8 mouse cellular contexts compared by ENCODE assay signal in the genomic region with DNA sequence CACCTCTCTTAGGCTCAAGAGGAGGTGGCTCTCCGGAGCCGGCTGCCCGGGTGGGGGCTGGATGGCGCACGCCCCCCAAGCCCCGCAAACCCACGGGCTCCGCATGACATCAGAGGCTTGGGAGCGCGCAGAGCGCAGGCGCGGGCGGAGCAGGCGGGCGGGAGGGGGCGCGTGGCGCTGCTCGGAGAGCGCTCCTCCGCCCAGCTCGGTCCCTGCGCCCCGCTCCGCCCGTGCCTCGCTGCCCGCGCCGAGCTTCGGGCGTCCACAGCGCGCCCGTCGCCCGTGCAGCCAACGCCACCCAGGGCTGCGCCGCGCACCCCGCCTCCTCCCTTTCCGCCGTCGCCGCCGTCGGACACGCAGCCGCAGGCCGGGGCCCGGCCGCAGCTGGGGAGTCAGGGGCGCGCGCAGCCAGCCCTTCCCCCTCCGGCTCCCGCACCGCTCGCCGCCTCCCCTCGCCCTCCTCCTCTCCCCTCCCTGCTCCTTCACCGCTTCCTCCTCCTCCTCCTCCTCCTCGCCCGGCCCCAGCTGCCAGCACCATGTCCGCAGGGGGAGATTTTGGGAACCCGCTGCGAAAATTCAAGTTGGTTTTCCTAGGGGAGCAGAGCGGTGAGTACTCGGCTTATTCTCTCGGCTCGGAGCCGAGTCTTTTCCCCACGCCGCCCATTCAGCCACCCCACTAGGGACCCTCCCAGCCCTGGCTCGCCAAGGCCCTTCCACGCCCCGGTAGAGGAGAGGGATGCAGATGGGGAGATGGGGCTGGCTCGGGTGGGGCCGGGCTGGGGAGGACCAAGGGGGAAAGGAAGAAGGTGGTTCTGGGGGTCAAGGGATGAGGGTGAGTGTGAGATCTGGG. TPM values are rescaled to one million over a fixed set of nuclear protein-coding genes. Genes with fewer than 3 reads are reported as not detected.
DNase-seq lines count a peak whose midpoint lies in the region; ATAC-seq lines count a peak whose summit lies in the region.

A gene (plus strand): TSS at position 167 of the 850 bp plus-strand sequence.

- H3K36me3 ChIP-seq in embryonic facial prominence, embryonic 12.5 days: no peaks in the 10 kb centered on the region
- no peaks in the 10 kb centered on the region for H3K36me3 ChIP-seq in heart, embryonic 16.5 days (ENCODE audit: control insufficient read depth, insufficient read depth)
- no peaks in the 10 kb centered on the region for H3K36me3 ChIP-seq in lung, embryonic 16.5 days (ENCODE audit: control insufficient read depth, insufficient read depth, low read length)

- H3K27me3 ChIP-seq in embryonic facial prominence, embryonic 12.5 days: peaks cover 47% of the 10 kb centered on the region
- H3K27me3 ChIP-seq in heart, embryonic 16.5 days (ENCODE audit: control insufficient read depth, insufficient read depth, low read length): peaks cover 43% of the 10 kb centered on the region
- H3K27me3 ChIP-seq in lung, embryonic 16.5 days (ENCODE audit: control insufficient read depth, insufficient read depth, low read depth, low read length): peaks cover 43% of the 10 kb centered on the region

- WGBS in embryonic facial prominence, embryonic 12.5 days: under 1% methylated on average over 47 of the region's 81 CpGs
- WGBS in heart, embryonic 16.5 days: under 1% methylated on average over 74 of the region's 81 CpGs
- under 1% methylated on average over 63 of the region's 81 CpGs for WGBS in lung, embryonic 16.5 days

- H3K9me3 ChIP-seq in embryonic facial prominence, embryonic 12.5 days: no peaks in the 10 kb centered on the region
- H3K9me3 ChIP-seq in heart, embryonic 16.5 days (replicated peaks; ENCODE audit: control insufficient read depth, low read length): no peaks in the 10 kb centered on the region
- no peaks in the 10 kb centered on the region for H3K9me3 ChIP-seq in lung, embryonic 16.5 days (ENCODE audit: control insufficient read depth, low read length)

- H3K9ac ChIP-seq in embryonic facial prominence, embryonic 12.5 days: peak within 1 kb of the TSS; percentile 62
- peak within 1 kb of the TSS; percentile 76 for H3K9ac ChIP-seq in heart, embryonic 16.5 days (ENCODE audit: low read length)
- H3K9ac ChIP-seq in lung, embryonic 16.5 days (ENCODE audit: low read length): peak within 1 kb of the TSS; percentile 75

- peak within 1 kb of the TSS; percentile 94 for H3K4me2 ChIP-seq in embryonic facial prominence, embryonic 12.5 days (replicated peaks)
- peak within 1 kb of the TSS; percentile 92 for H3K4me2 ChIP-seq in heart, embryonic 16.5 days (ENCODE audit: low read depth, low read length)
- peak within 1 kb of the TSS; percentile 98 for H3K4me2 ChIP-seq in lung, embryonic 16.5 days (ENCODE audit: low read depth, low read length)

- H3K27ac ChIP-seq in embryonic facial prominence, embryonic 12.5 days: peak within 1 kb of the TSS; percentile 57
- H3K27ac ChIP-seq in heart, embryonic 16.5 days (ENCODE audit: low read length): no peak within 1 kb of the TSS
- H3K27ac ChIP-seq in lung, embryonic 16.5 days (ENCODE audit: low read length): no peak within 1 kb of the TSS

- H3K4me1 ChIP-seq in embryonic facial prominence, embryonic 12.5 days: peaks cover 18% of the 10 kb centered on the region
- peaks cover 16% of the 10 kb centered on the region for H3K4me1 ChIP-seq in heart, embryonic 16.5 days (ENCODE audit: control insufficient read depth, insufficient read depth, low read length)
- H3K4me1 ChIP-seq in lung, embryonic 16.5 days (replicated peaks; ENCODE audit: control insufficient read depth, insufficient read depth, low read length): peaks cover 20% of the 10 kb centered on the region

- H3K4me3 ChIP-seq in embryonic facial prominence, embryonic 12.5 days: peak within 1 kb of the TSS; percentile 72
- peak within 1 kb of the TSS; percentile 72 for H3K4me3 ChIP-seq in heart, embryonic 16.5 days (ENCODE audit: low read length)
- H3K4me3 ChIP-seq in lung, embryonic 16.5 days (ENCODE audit: low read length): peak within 1 kb of the TSS; percentile 69

- peak; percentile 29 for ATAC-seq in CD4-positive, CD25-positive, alpha-beta regulatory T cell, adult 4 months
- peak; percentile 49 for ATAC-seq in embryonic facial prominence, embryonic 12.5 days (ENCODE audit: insufficient number of reproducible peaks, insufficient read depth, low FRiP score, low TSS enrichment)
- ATAC-seq in heart, embryonic 16.5 days (replicated peaks; ENCODE audit: extremely low read depth, insufficient read depth, low FRiP score): peak; percentile 59
- peak; percentile 66 for ATAC-seq in lung, embryonic 16.5 days (ENCODE audit: low read depth)
- no peak for ATAC-seq in inflammation-experienced regulatory T-cells, adult 6 months

- peak; percentile 56 for DNase-seq in adrenal gland, postnatal 10 days
- peak; percentile 77 to 87 for DNase-seq in layer of hippocampus, postnatal 10 days (ENCODE audit: low spot score in 2 of 2)
- DNase-seq in retina, postnatal 7 days (ENCODE audit: low read depth, low spot score): peak; percentile 65

RNA-seq across cellular contexts. Expression of the gene that starts here (rescaled TPM):
- 10 to 100 TPM in 1 of 2 experiments, 1 to 10 TPM in 1; 9.8 to 13.3 TPM for polyA plus RNA-seq in CD4-positive, CD25-positive, alpha-beta regulatory T cell, adult 4 months (2017; shearing (Covaris generic))
- 10 to 100 TPM in 1 of 2 experiments, 1 to 10 TPM in 1; 7.0 to 14.7 TPM for total RNA-seq in adrenal gland, postnatal 10 days (2021)
- 11.1 and 11.5 TPM in 2 replicates for polyA plus RNA-seq in embryonic facial prominence, embryonic 12.5 days (2016; fragmentation: Nextera tagmentation; extraction: Ambion mirVana)
- 2.1 and 2.8 TPM in 2 replicates for polyA plus RNA-seq in heart, embryonic 16.5 days (2015; fragmentation: Nextera tagmentation; extraction: Ambion mirVana)
- total RNA-seq in layer of hippocampus, postnatal 10 days (2021): 100 to 1,000 TPM; 536 to 566 TPM
- 3.3 and 3.6 TPM in 2 replicates for polyA plus RNA-seq in lung, embryonic 16.5 days (2015; fragmentation: Nextera tagmentation; extraction: Ambion mirVana)
- 1 to 10 TPM in 1 of 3 experiments, under 1 TPM in 1, not detected in 1; 0.26 to 8.1 TPM for polyA plus RNA-seq in inflammation-experienced regulatory T-cells, adult 6 months (2017; shearing (Covaris generic))

Comparison
In these comparisons a context has a peak if more than half of its experiments do, and no peak if none do; other contexts are left out.
1. RNA of the gene that starts here (total RNA-seq): 536 to 566 TPM in layer of hippocampus, postnatal 10 days; 7.0 to 14.7 TPM in adrenal gland, postnatal 10 days; every median in the first group is over 10 times any median in the second.
2. Peak in every context shown above with its lines, with median percentiles within 50 percentile points of each other: DNase-seq, H3K4me2 ChIP-seq, H3K4me3 ChIP-seq and H3K9ac ChIP-seq.